Mouse (Mus musculus) CH12.LX (cell line): ENCODE results near the gene Ddx42. TPM values are rescaled to one million over a fixed set of nuclear protein-coding genes. Genes with fewer than 3 reads are reported as not detected.

ENCODE experiments used
- polyA plus RNA-seq: library from polyadenylated mRNA; unstranded; fragments of >175 nt; gene quantifications from 2 replicates; pipeline ENCODE4 v1.2.1, GENCODE M21; 2012; ENCODE audit warnings: low read depth; ENCODE audit not compliant: insufficient read length
- total RNA-seq, 2 experiments: library from RNA; depleted of rRNA; stranded (reverse); fragments of 300-350 nt in 1 of 2; fragments of >200 nt in 1 of 2; gene quantifications; 2 replicates each; pipeline ENCODE4 v1.2.3; 2012 to 2014

The Ddx42 gene
- total and polyA plus RNA-seq, 3 experiments: 63.8 to 94.6 (median 65.5) TPM

Other genes starting within 250 kb of the Ddx42 start
- gene Ace, start 249.0 kb upstream of the Ddx42 start, total RNA-seq (2012; rRNA removed): 0.04 and 0.08 TPM in 2 replicates
- gene Ace, start 249.0 kb upstream of the Ddx42 start, total RNA-seq (2014; rRNA removed): not detected in 2 replicates
- gene Ace, start 249.0 kb upstream of the Ddx42 start, polyA plus RNA-seq: not detected in 2 replicates
- gene Ace3, start 222.3 kb upstream of the Ddx42 start, total RNA-seq (2012; rRNA removed): not detected in 2 replicates
- not detected in 2 replicates for gene Ace3, start 222.3 kb upstream of the Ddx42 start, total RNA-seq (2014; rRNA removed)
- not detected in 2 replicates for gene Ace3, start 222.3 kb upstream of the Ddx42 start, polyA plus RNA-seq
- 0.13 and 0.25 TPM in 2 replicates for gene Kcnh6, start 208.8 kb upstream of the Ddx42 start, total RNA-seq (2012; rRNA removed)
- gene Kcnh6, start 208.8 kb upstream of the Ddx42 start, total RNA-seq (2014; rRNA removed): not detected in 2 replicates
- 0.19 TPM in 2 replicates for gene Kcnh6, start 208.8 kb upstream of the Ddx42 start, polyA plus RNA-seq
- 71.5 and 71.6 TPM in 2 replicates for gene Dcaf7, start 180.1 kb upstream of the Ddx42 start, total RNA-seq (2012; rRNA removed)
- 74.4 and 79.5 TPM in 2 replicates for gene Dcaf7, start 180.1 kb upstream of the Ddx42 start, total RNA-seq (2014; rRNA removed)
- 83.1 and 93.4 TPM in 2 replicates for gene Dcaf7, start 180.1 kb upstream of the Ddx42 start, polyA plus RNA-seq
- gene Taco1, start 150.9 kb upstream of the Ddx42 start, total RNA-seq (2012; rRNA removed): 35.7 and 35.8 TPM in 2 replicates
- 32.6 and 33.2 TPM in 2 replicates for gene Taco1, start 150.9 kb upstream of the Ddx42 start, total RNA-seq (2014; rRNA removed)
- 30.8 and 32.9 TPM in 2 replicates for gene Taco1, start 150.9 kb upstream of the Ddx42 start, polyA plus RNA-seq
- 34.1 and 37.3 TPM in 2 replicates for gene Map3k3, start 132.3 kb upstream of the Ddx42 start, total RNA-seq (2012; rRNA removed)
- 28.8 and 30.3 TPM in 2 replicates for gene Map3k3, start 132.3 kb upstream of the Ddx42 start, total RNA-seq (2014; rRNA removed)
- 26.8 and 32.3 TPM in 2 replicates for gene Map3k3, start 132.3 kb upstream of the Ddx42 start, polyA plus RNA-seq
- not detected in 2 replicates for gene Gm10840, start 56.1 kb upstream of the Ddx42 start, total RNA-seq (2012; rRNA removed)
- gene Gm10840, start 56.1 kb upstream of the Ddx42 start, total RNA-seq (2014; rRNA removed): not detected in 2 replicates
- gene Gm10840, start 56.1 kb upstream of the Ddx42 start, polyA plus RNA-seq: not detected in 2 replicates
- gene Limd2, start 56.1 kb upstream of the Ddx42 start, total RNA-seq (2012; rRNA removed): 249 and 275 TPM in 2 replicates
- gene Limd2, start 56.1 kb upstream of the Ddx42 start, total RNA-seq (2014; rRNA removed): 344 and 367 TPM in 2 replicates
- gene Limd2, start 56.1 kb upstream of the Ddx42 start, polyA plus RNA-seq: 520 and 563 TPM in 2 replicates
- gene Strada, start 14.8 kb upstream of the Ddx42 start, total RNA-seq (2012; rRNA removed): 36.8 and 39.4 TPM in 2 replicates
- gene Strada, start 14.8 kb upstream of the Ddx42 start, total RNA-seq (2014; rRNA removed): 40.1 and 41.7 TPM in 2 replicates
- gene Strada, start 14.8 kb upstream of the Ddx42 start, polyA plus RNA-seq: 48.7 and 51.7 TPM in 2 replicates
- 53.2 and 66.7 TPM in 2 replicates for gene Ccdc47, start 582 bp upstream of the Ddx42 start, total RNA-seq (2012; rRNA removed)
- gene Ccdc47, start 582 bp upstream of the Ddx42 start, total RNA-seq (2014; rRNA removed): 44.5 and 46.1 TPM in 2 replicates
- gene Ccdc47, start 582 bp upstream of the Ddx42 start, polyA plus RNA-seq: 80.8 and 94.1 TPM in 2 replicates
- 178 and 269 TPM in 2 replicates for gene Ftsj3, start 39.2 kb downstream of the Ddx42 start, total RNA-seq (2012; rRNA removed)
- 215 and 223 TPM in 2 replicates for gene Ftsj3, start 39.2 kb downstream of the Ddx42 start, total RNA-seq (2014; rRNA removed)
- 298 and 354 TPM in 2 replicates for gene Ftsj3, start 39.2 kb downstream of the Ddx42 start, polyA plus RNA-seq
- 250 and 344 TPM in 2 replicates for gene Psmc5, start 39.2 kb downstream of the Ddx42 start, total RNA-seq (2012; rRNA removed)
- gene Psmc5, start 39.2 kb downstream of the Ddx42 start, total RNA-seq (2014; rRNA removed): 139 and 151 TPM in 2 replicates
- gene Psmc5, start 39.2 kb downstream of the Ddx42 start, polyA plus RNA-seq: 344 and 352 TPM in 2 replicates
- 89.4 and 94.3 TPM in 2 replicates for gene Smarcd2, start 56.0 kb downstream of the Ddx42 start, total RNA-seq (2012; rRNA removed)
- 105 and 110 TPM in 2 replicates for gene Smarcd2, start 56.0 kb downstream of the Ddx42 start, total RNA-seq (2014; rRNA removed)
- 103 and 116 TPM in 2 replicates for gene Smarcd2, start 56.0 kb downstream of the Ddx42 start, polyA plus RNA-seq
- gene Tcam1, start 59.7 kb downstream of the Ddx42 start, total RNA-seq (2012; rRNA removed): 4.2 and 5.9 TPM in 2 replicates
- gene Tcam1, start 59.7 kb downstream of the Ddx42 start, total RNA-seq (2014; rRNA removed): 0.68 and 0.82 TPM in 2 replicates
- 0.64 and 0.99 TPM in 2 replicates for gene Tcam1, start 59.7 kb downstream of the Ddx42 start, polyA plus RNA-seq
- 0.38 and 0.46 TPM in 2 replicates for gene Gh, start 84.9 kb downstream of the Ddx42 start, total RNA-seq (2012; rRNA removed)
- 0.31 and 0.68 TPM in 2 replicates for gene Gh, start 84.9 kb downstream of the Ddx42 start, total RNA-seq (2014; rRNA removed)
- gene Gh, start 84.9 kb downstream of the Ddx42 start, polyA plus RNA-seq: 0.76 and 1.0 TPM in 2 replicates
- gene Cd79b, start 97.8 kb downstream of the Ddx42 start, total RNA-seq (2012; rRNA removed): 503 and 527 TPM in 2 replicates
- 636 and 689 TPM in 2 replicates for gene Cd79b, start 97.8 kb downstream of the Ddx42 start, total RNA-seq (2014; rRNA removed)
- 678 and 741 TPM in 2 replicates for gene Cd79b, start 97.8 kb downstream of the Ddx42 start, polyA plus RNA-seq
- 0.50 and 0.64 TPM in 2 replicates for gene Scn4a, start 136.4 kb downstream of the Ddx42 start, total RNA-seq (2012; rRNA removed)
- gene Scn4a, start 136.4 kb downstream of the Ddx42 start, total RNA-seq (2014; rRNA removed): 0.55 and 0.57 TPM in 2 replicates
- 0.97 and 1.00 TPM in 2 replicates for gene Scn4a, start 136.4 kb downstream of the Ddx42 start, polyA plus RNA-seq
- gene Prr29, start 148.5 kb downstream of the Ddx42 start, total RNA-seq (2012; rRNA removed): 0.17 TPM in 1 of 2 replicates, not detected in the other
- not detected in 2 replicates for gene Prr29, start 148.5 kb downstream of the Ddx42 start, total RNA-seq (2014; rRNA removed)
- 0.21 TPM in 1 of 2 replicates, not detected in the other for gene Prr29, start 148.5 kb downstream of the Ddx42 start, polyA plus RNA-seq
- 15.3 and 27.3 TPM in 2 replicates for gene Icam2, start 171.1 kb downstream of the Ddx42 start, total RNA-seq (2012; rRNA removed)
- gene Icam2, start 171.1 kb downstream of the Ddx42 start, total RNA-seq (2014; rRNA removed): 40.1 and 44.3 TPM in 2 replicates
- 23.7 and 26.7 TPM in 2 replicates for gene Icam2, start 171.1 kb downstream of the Ddx42 start, polyA plus RNA-seq